Mouse (Mus musculus) liver, postnatal 0 days (tissue): ENCODE measurements around the gene Brdt.

ENCODE experiments used
- CTCF ChIP-seq: sonication (generic); IDR thresholded peaks from 2 replicates; pipeline ENCODE4 v1.5.1; 2016; ENCODE audit warnings: antibody characterized with exemption, low read depth
- EP300 ChIP-seq: IDR thresholded peaks from 2 replicates; pipeline ENCODE4 v1.6.1; 2016; ENCODE audit warnings: antibody characterized with exemption, low read depth, mild to moderate bottlenecking

GRCm38 (mm10) chr5:107359395-107360053 is 28.6 kb downstream of the Brdt start:
- no peak for TF ChIP-seq CTCF
- no peak for TF ChIP-seq EP300
